Mouse (Mus musculus): Measurements from ENCODE around the gene Nipsnap2.
"Not testable (repeated sequence)": the region's sequence is repeated elsewhere in the genome, so short reads cannot be mapped to it uniquely, and the experiment has no call there.

Nipsnap2 gene

GRCm38 (mm10) chr5:129770443-129771355 is 45.8 kb downstream of the Nipsnap2 start:
- DNase-seq = peak; percentile 78

DNA sequence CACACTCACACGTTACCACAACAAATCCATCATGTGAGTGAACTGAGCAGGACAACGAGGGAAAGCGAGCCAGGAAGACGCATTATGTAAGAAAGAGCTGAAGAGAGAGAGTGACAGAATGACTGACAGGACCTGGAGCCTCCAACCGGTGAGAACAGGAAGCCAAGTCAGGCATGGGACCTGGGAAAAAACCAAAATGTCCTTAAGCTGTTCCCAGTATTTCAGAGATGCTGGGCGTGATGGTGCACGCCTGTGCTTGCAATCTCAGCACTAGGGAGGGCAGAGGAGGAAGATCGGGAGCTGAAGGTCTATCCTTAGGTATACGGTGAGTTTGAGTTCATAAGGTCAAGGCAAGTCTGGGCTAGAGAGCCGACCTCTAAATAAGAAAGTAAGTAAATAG is 47.6 kb downstream of the Nipsnap2 start:
- DNase-seq = no peak

DNA sequence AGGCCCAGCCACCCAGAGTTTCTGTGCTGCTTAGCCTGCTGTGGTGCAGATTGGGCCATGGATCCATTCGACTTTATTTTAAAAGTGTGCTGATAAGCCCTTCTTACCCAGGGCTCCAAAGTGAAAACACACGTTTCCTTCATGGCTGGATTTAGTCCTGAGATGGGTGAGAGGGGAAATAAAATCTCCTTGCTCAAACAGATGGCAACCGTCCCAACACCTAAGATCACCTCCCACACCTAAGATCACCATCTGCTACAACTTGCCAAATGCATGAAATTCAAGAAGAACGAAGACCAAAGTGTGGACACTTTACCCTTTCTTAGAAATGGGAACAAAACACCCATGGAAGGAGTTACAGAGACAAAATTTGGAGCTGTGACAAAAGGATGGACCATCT is 48.5 kb downstream of the Nipsnap2 start:
- DNase-seq = not testable (repeated sequence)

- DNase-seq = no peak
These were observed 49.8 kb downstream of the Nipsnap2 start for GRCm38 (mm10) chr5:129774661-129775060.

DNA sequence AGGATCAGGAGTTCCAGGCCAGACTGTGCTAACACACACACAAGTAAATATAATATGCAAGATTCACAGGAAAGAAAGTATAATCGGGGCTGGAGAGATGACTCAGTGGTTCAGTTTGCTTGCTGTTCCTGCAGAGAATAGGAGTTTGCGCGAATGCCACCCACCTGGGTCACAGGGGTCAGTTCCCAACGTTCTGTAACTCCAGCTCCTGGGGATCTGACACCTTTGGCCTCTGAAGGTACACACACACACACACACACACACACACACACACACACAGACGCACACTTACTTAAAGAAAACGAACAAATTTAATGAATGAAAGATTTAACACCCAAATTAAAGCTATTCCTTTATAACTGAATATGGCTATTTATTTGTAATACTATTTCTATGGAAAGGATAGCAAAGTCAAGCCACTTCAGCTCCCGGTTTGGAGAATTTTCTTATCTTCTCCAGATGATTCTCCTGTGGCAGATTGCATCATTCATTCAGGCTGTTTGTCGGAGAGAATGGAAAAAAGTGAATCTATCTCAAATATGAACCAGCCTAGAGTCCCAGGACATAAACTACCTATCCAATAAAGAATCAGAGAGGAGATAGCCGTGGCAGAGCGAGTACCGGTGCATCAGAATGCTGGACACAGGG is 53.6 kb downstream of the Nipsnap2 start:
- no peak for DNase-seq

DNA sequence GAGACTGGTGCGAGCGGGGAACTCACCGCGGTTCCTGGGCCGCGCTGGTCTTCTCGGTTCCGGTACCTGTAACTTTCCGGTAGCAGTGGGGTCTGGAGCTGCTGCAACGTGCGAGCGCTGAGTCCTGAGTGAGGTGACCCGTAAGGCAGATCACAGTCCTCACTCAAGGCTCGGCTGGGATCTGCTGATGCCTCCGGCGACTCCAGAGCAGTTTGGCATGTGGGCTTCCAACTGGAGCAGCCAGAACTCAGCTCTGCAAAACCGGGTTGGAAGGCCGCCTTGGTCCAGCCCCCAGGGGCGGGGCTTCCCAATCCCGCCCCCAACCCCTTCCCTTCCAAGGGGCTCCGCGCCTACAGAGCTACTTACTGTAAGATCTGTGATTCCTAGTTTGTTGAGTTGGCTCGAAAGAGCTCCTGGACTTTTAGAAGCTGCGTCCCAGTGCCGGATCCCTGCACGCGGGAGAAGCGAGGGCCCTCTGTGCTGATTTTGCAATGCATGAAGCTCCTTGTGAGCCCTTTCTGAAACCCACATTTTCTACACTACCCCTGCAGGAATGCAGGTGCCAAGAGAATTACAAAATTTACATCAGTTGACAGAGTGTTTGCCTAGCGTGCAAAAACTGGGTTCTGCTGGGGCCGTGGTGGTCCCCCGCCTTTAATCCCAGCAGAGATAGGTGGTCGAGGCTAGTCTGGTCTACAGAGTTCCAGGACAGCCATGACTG is 54.3 kb downstream of the Nipsnap2 start:
- DNase-seq = peak; percentile 87

- DNase-seq = no peak
These were observed 55.3 kb downstream of the Nipsnap2 start for GRCm38 (mm10) chr5:129780131-129780530.

- no peak for DNase-seq
These were observed 57.3 kb downstream of the Nipsnap2 start for GRCm38 (mm10) chr5:129782211-129782610.

GRCm38 (mm10) chr5:129785235-129785870 is 60.5 kb downstream of the Nipsnap2 start:
- DNase-seq = no peak

DNA sequence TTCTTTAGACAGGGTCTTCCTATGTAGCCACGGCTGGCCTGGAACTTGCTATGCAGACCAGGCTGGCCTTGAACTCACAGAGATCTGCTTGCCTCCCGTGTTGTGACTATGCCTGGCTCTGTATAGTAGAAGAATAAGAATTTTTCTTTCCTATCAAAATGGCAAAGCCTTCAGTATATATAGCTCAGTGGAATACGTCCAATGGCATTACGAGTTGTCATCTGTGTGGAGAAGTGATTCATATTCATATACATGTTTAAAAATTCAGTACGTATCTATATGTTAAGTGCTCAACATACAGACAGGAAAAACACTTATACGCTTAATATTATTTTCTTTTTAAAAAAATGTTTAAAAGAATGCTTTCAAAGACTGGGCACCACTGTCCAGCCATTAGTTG is 61.3 kb downstream of the Nipsnap2 start:
- DNase-seq = no peak

- DNase-seq = peak; percentile 97
These were observed 62.2 kb downstream of the Nipsnap2 start, which contains the start of gene Psph for GRCm38 (mm10) chr5:129786818-129787790. TSS of gene Psph (minus strand) at chr5:129787449.

GRCm38 (mm10) chr5:129787818-129788593 is 63.1 kb downstream of the Nipsnap2 start:
- DNase-seq = no peak

DNA sequence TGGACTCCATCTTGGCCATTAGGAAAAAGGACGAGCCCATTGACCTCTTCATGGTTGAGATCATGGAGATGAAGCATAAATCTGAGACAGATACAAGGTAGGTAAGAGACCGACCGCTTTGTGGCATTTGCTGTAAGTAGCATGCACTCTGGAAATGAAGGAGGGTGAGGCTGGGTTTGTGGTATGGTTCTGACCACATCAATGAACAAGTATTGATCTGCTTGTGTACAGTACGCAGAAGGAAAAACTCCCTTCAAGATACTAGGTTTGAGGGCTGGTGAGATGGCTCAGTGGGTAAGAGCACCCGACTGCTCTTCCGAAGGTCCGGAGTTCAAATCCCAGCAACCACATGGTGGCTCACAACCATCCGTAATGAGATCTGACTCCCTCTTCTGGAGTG is 65.7 kb downstream of the Nipsnap2 start:
- DNase-seq = not testable (repeated sequence)
